Mouse (Mus musculus) CD4-positive, CD25-positive, alpha-beta regulatory T cell, adult 4 months (primary cell): ENCODE measurements around the gene Traf3ip2. TPM values are rescaled to one million over a fixed set of nuclear protein-coding genes. Genes with fewer than 3 reads are reported as not detected.
A peak's percentile ranks its signal among the peaks of the same experiment; 100 is the strongest.

Experiments used
- ATAC-seq: one replicate; pipeline ENCODE4 v1.8.0; 2017
- polyA plus RNA-seq, 2 experiments: library from polyadenylated mRNA; unstranded; fragments of 100-300 nt; shearing (Covaris generic); gene quantifications; one replicate each; pipeline ENCODE4 v1.2.1; 2017

The Traf3ip2 gene
- polyA plus RNA-seq, 2 experiments from 2014 or later: 35.5 to 37.9 TPM

DNA sequence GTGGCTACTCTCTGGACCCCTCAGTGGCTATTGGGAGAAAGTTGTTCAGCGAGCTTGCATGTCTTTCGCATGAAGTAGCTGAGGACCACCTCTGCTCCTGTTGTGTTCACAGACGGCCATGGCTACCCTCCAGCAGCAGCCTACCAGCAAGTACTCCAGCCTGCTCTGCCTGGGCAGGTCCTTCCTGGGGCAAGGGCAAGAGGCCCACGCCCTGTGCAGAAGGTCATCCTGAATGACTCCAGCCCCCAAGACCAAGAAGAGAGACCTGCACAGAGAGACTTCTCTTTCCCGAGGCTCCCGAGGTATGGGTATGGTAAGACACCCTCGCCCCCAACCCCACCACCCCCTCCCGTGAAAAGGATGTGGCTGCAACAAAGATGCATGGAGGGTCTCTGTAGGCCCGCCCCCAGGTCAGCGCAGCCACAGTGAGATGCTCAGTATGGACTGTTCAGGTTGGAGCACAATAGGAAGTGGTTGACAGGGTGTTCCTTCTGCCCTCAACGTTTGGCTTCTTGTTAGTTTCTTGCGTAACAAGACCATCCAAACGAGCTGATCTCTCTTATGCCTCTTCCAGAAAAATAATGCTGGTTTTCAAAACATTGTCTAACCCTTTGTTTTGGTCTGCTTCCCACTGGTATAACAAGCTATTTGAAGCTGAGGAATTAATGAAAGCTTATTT lies 21.8 kb downstream of the Traf3ip2 start:
- no peak for ATAC-seq

- ATAC-seq: no peak
Observed at GRCm38 (mm10) chr10:39638862-39639261, 26.1 kb downstream of the Traf3ip2 start.

- ATAC-seq: no peak
Observed at GRCm38 (mm10) chr10:39639783-39640182, 27.0 kb downstream of the Traf3ip2 start.

DNA sequence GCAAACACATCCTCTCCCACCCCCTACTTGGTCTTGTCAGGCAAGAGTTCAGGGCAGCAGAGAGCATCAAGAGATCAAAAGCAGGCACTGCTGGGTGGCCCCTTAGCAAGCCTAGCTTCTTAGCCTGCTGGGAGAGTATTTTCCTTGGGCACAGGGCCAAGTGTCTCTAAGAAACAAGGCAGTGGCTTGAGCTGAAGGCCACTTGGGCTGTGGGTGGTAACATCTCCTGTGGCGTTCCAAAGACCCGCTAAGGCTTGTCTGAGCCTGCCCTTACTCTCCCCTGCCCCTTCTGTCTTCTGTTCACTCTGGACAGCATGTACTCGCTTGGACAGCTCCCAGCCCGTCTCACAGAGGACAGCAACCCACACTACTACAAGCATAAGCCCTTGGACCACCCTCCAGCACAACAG lies 28.1 kb downstream of the Traf3ip2 start:
- no peak for ATAC-seq

DNA sequence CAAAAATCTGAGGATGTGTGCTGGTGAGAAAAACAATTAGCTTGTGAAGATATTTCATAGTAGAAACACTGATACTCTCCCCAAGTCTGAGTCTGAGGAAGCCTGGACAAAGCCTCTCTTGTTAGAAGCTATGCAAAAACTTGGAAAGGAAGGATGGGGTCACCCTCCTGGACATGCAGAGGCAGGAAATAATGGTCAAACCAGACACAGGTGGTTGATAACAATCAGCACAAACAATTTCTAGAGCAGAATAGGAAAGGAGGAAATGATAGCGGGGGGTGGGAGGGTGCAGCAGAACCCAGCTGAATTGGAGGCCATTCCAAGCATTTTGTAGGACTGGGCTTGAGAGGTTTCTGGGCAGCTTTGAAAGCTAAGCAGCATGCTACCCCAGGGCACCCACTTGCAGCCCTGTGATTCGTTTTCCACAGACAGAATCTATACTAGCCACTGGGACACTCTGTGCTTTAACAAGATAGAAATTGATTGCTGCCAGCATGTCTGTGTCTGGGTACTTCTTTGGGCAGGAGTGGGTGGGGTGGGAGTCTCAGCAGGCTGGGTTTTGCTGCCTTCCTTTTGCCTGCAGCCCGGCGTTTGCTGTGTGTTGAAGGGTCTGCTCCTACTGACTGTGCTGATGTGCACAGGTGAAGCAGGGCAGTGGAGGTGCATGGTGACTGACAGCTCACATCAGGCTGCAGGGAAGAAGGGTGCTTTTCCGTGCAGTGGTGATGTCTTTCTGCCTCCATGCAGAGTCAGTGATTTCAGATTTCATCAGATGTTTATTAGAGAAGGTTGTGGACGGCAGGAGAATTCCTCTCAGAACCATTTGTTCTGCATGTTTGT lies 33.3 kb downstream of the Traf3ip2 start:
- no peak for ATAC-seq

DNA sequence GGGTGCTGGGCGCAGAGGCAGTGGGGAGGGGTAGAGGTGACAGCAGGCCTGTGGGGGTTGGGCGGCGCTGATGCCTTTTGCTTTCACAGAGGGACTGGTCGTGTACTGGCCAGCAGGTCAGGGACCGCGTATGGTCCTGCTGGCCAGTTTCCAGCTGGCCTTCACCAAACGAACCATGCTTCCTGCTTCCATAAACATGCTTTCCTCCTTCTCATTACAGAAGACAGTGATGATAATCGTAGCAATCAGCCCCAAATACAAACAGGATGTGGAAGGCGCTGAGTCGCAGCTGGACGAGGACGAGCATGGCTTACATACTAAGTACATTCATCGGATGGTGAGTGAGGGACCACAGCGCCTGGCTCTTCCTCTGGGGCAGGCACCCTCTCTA lies 33.9 kb downstream of the Traf3ip2 start:
- ATAC-seq: no peak

DNA sequence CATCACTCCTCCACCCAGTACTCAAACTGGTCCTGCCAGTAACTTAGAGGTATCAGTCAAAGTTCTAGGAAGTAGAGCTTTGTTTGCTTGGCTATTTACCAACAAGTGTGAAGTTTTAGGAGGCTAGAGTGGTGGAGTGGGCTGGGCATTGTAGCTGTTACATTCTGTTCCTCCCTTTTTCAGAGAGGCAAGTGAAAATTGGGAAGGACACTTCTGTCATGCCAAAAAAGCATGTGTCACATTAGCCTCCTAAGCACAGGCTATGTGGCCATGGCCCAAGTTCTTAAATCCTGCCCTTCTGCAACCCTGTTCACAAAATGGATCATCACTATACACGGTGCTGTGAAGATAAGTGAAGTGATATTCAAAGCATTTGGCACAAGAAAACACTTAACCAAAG lies 34.4 kb downstream of the Traf3ip2 start:
- no peak for ATAC-seq

DNA sequence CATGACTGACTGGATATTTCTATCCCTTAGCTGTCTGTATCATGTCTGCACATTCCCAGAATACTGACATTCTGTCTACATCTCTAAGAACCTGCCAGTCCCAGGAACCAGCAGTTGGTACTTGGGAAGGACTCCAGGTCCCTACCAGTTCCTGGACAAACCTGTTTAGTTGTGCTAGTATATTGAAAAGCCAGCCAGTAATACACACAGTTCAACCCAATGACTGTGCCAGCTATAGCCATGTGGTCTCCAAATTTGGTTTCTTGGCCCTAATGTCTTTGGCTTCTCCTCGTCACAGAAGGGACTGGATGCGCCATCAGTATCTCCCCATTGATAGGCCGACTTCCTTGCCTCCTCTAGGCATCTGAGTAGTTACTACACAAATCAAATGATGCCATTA lies 35.5 kb downstream of the Traf3ip2 start:
- ATAC-seq: no peak

- ATAC-seq: no peak
Observed at GRCm38 (mm10) chr10:39649550-39649949, 36.8 kb downstream of the Traf3ip2 start.

GRCm38 (mm10) chr10:39650316-39650715 lies 37.6 kb downstream of the Traf3ip2 start:
- no peak for ATAC-seq

GRCm38 (mm10) chr10:39654001-39654416 lies 41.3 kb downstream of the Traf3ip2 start:
- ATAC-seq: no peak

DNA sequence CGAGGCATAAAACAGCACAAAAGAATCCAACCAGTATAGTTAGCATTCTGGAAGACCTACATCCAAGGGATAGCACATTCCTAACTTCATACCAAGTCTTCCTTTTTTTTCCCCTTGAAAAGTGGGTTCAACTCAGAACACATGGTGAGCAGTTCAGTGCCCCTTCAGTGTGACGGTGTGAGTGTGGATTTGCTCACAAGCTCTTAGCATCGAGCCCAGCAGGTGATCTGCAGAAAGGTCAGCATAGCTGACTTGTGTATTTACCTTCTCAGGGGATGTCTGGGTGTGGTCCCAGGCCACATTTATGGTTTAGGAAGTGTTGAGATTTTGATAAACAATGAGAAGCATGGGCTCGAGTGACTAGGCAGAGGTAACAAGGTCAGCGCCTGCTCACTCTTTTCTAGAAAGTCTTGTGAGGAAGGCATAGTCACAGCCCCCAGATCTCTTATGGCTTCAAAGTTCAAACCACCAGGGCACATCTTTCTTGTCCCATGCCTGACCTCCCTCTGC lies 46.2 kb downstream of the Traf3ip2 start:
- no peak for ATAC-seq

GRCm38 (mm10) chr10:39659411-39660268 lies 46.9 kb downstream of the Traf3ip2 start:
- no peak for ATAC-seq

- ATAC-seq: no peak
Observed at GRCm38 (mm10) chr10:39660269-39660655, 47.5 kb downstream of the Traf3ip2 start.

DNA sequence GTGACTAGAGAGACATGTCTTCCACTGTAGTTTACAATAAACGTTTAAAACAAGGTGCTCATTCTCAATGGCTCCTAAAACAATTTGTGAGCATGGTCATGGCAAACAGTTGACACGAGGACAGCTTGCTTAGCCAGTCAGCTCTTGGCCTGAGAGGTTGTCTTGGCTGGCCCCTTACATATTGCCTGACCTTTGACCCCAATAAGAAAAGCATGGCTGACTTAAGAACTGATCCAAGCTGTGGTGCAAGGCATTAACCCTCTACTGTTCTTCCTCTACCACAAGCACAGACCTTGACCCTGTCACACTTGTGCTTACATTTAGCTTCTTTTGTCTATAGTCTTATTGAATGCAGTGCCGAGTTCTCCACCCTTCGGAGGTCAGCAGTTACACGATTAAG lies 48.0 kb downstream of the Traf3ip2 start:
- no peak for ATAC-seq

GRCm38 (mm10) chr10:39665071-39665502 lies 52.4 kb downstream of the Traf3ip2 start:
- peak; percentile 46 for ATAC-seq

- ATAC-seq: peak; percentile 66
Observed at GRCm38 (mm10) chr10:39666027-39666426, 53.3 kb downstream of the Traf3ip2 start.

DNA sequence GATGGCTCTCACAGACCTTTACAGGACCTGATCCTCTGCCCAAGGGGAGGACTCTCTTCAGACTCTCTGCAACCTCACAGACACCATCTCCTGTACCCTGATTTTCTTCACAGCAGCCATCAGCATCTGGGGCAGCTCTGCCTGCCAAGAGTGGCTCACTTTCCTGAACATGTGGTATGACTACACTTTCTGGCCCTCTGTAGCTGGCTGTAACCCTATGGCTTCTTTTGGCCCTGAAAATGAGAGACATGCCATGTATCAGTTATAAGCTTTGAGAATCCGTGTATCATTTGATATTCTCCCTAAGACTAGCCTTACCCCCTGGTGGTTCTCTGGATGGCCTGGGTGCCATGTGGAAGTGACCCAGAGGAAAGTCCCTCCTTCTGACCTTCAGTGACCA lies 58.7 kb downstream of the Traf3ip2 start:
- ATAC-seq: no peak

DNA sequence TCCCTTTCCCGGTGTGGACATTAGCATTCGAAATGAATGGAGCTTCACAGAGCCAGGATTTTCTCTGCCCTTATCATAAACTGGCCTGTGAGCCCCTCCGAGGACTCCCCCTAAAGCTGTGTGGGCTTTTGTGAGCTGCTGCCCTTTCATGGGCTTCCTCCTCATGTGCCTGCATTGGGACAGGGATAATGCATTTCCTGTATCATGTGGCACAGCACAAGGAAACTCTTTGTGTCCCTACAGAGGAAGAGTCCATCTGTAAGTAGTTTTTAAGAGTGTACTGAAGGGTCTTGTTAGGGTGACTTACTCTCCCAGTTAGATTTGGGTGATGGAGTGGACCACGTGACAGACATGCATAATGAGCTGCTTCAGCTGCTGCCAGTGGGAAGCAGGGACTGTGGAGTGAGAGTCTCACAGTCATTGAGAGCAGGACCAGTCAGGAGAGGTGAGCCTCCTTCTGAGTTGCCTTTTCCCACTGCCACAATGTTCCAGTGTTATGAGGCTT lies 59.9 kb downstream of the Traf3ip2 start:
- no peak for ATAC-seq

GRCm38 (mm10) chr10:39674106-39674505 lies 61.4 kb downstream of the Traf3ip2 start:
- ATAC-seq: no peak

- ATAC-seq: no peak
Observed at GRCm38 (mm10) chr10:39674766-39675165, 62.0 kb downstream of the Traf3ip2 start.

- ATAC-seq: no peak
Observed at GRCm38 (mm10) chr10:39678199-39678791, 65.6 kb downstream of the Traf3ip2 start.
